Mouse (Mus musculus): ENCODE measurements around the gene Tmem104. TPM values are rescaled to one million over a fixed set of nuclear protein-coding genes. Genes with fewer than 3 reads are reported as not detected.
A peak's percentile ranks its signal among the peaks of the same experiment; 100 is the strongest.

Gene Tmem104
- total RNA-seq, 2 experiments from 2014 or later = 7.3 to 7.4 TPM

GRCm38 (mm10) chr11:115228430-115228829, 41.1 kb downstream of the Tmem104 start:
- DNase-seq = peak; percentile 80
- Histone ChIP-seq H3K27ac (peak overlapping the region; percentile 82), H3K4me3 (peak overlapping the region; percentile 36)
- intact Hi-C loops (cut with DNase I) = no loop called here
- no peak for TF ChIP-seq CTCF (IDR thresholded peaks at IDR 0.05)

- intact Hi-C loops (cut with DNase I) = no loop called here
- Histone ChIP-seq H3K27ac (peak overlapping the region; percentile 82), H3K4me3 (peak overlapping the region; percentile 19)
- DNase-seq = peak; percentile 77
- TF ChIP-seq CTCF (IDR thresholded peaks at IDR 0.05) = no peak
Measured at GRCm38 (mm10) chr11:115229021-115229930, 42.0 kb downstream of the Tmem104 start.

GRCm38 (mm10) chr11:115231168-115231915, 44.1 kb downstream of the Tmem104 start:
- H3K27ac ChIP-seq = peak overlapping the region; percentile 43; the same call in 1 of the 2 replicates
- no peak for TF ChIP-seq CTCF (IDR thresholded peaks at IDR 0.05)
- intact Hi-C loops (cut with DNase I) = no loop called here
- no peak overlapping the region for H3K4me3 ChIP-seq
- DNase-seq = no peak

- H3K4me3 ChIP-seq = no peak overlapping the region
- DNase-seq = no peak
- intact Hi-C loops (cut with DNase I) = no loop called here
- H3K27ac ChIP-seq = peak overlapping the region; percentile 43; the same call in 1 of the 2 replicates
- no peak for TF ChIP-seq CTCF (IDR thresholded peaks at IDR 0.05)
Measured at GRCm38 (mm10) chr11:115231924-115232323, 44.6 kb downstream of the Tmem104 start.

- no peak for TF ChIP-seq CTCF (IDR thresholded peaks at IDR 0.05)
- no peak for DNase-seq
- Histone ChIP-seq H3K4me3 (no peak overlapping the region), H3K27ac (no peak overlapping the region)
- intact Hi-C loops (cut with DNase I) = no loop called here
Measured at GRCm38 (mm10) chr11:115232889-115233288, 45.6 kb downstream of the Tmem104 start.

GRCm38 (mm10) chr11:115233526-115234290, 46.4 kb downstream of the Tmem104 start:
- intact Hi-C loops (cut with DNase I) = no loop called here
- Histone ChIP-seq H3K27ac (no peak overlapping the region), H3K4me3 (no peak overlapping the region)
- DNase-seq = peak; percentile 30
- TF ChIP-seq CTCF (IDR thresholded peaks at IDR 0.05) = peak; percentile 52

- intact Hi-C loops (cut with DNase I) = no loop called here
- no peak for TF ChIP-seq CTCF (IDR thresholded peaks at IDR 0.05)
- no peak overlapping the region for H3K4me3 ChIP-seq
- DNase-seq = peak; percentile 51
- no peak overlapping the region for H3K27ac ChIP-seq
Measured at GRCm38 (mm10) chr11:115234320-115235044, 47.2 kb downstream of the Tmem104 start.

GRCm38 (mm10) chr11:115236570-115236969, 49.3 kb downstream of the Tmem104 start:
- no peak for TF ChIP-seq CTCF (IDR thresholded peaks at IDR 0.05)
- Histone ChIP-seq H3K4me3 (no peak overlapping the region), H3K27ac (no peak overlapping the region)
- no peak for DNase-seq
- intact Hi-C loops (cut with DNase I) = no loop called here

GRCm38 (mm10) chr11:115241402-115241801, 54.1 kb downstream of the Tmem104 start:
- Histone ChIP-seq H3K27ac (peak overlapping the region; percentile 77), H3K4me3 (no peak overlapping the region)
- peak; percentile 93 for DNase-seq
- intact Hi-C loops (cut with DNase I) = no loop called here
- TF ChIP-seq CTCF (IDR thresholded peaks at IDR 0.05) = no peak

GRCm38 (mm10) chr11:115242746-115243145, 55.5 kb downstream of the Tmem104 start:
- Histone ChIP-seq H3K4me3 (no peak overlapping the region), H3K27ac (no peak overlapping the region)
- DNase-seq = no peak
- TF ChIP-seq CTCF (IDR thresholded peaks at IDR 0.05) = no peak
- intact Hi-C loops (cut with DNase I) = no loop called here

GRCm38 (mm10) chr11:115243783-115244182, 56.5 kb downstream of the Tmem104 start:
- no peak for DNase-seq
- Histone ChIP-seq H3K4me3 (no peak overlapping the region), H3K27ac (no peak overlapping the region)
- intact Hi-C loops (cut with DNase I) = no loop called here
- TF ChIP-seq CTCF (IDR thresholded peaks at IDR 0.05) = no peak

GRCm38 (mm10) chr11:115244840-115245239, 57.6 kb downstream of the Tmem104 start:
- DNase-seq = no peak
- Histone ChIP-seq H3K27ac (no peak overlapping the region), H3K4me3 (no peak overlapping the region)
- intact Hi-C loops (cut with DNase I) = no loop called here
- TF ChIP-seq CTCF (IDR thresholded peaks at IDR 0.05) = no peak

Data from gastrocnemius, adult 2 months (tissue).